Mouse (Mus musculus) midbrain, embryonic 15.5 days (tissue): ENCODE measurements around the gene Pde10a. TPM values are rescaled to one million over a fixed set of nuclear protein-coding genes. Genes with fewer than 3 reads are reported as not detected.

ENCODE experiments used
- ATAC-seq: fragments of 200-750 bp; cut with Nextera tagmentation; replicated peaks from 2 replicates; pipeline ENCODE4 v1.8.0; 2017; ENCODE audit warnings: moderate TSS enrichment
- H3K27ac ChIP-seq: fragments of 300-500 bp; sonication (generic); 2 replicates; pipeline ENCODE4 v1.5.1; 2015; ENCODE audit warnings: mild to moderate bottlenecking, inconsistent platforms
- H3K27me3 ChIP-seq: fragments of 300-500 bp; sonication (generic); replicated peaks from 2 replicates; pipeline ENCODE4 v1.6.1; 2015; ENCODE audit warnings: inconsistent platforms
- H3K36me3 ChIP-seq: fragments of 300-500 bp; sonication (generic); replicated peaks from 2 replicates; pipeline ENCODE4 v1.6.1; 2015; ENCODE audit warnings: inconsistent platforms
- H3K4me1 ChIP-seq: fragments of 300-500 bp; sonication (generic); 2 replicates; pipeline ENCODE4 v1.6.1; 2015; ENCODE audit warnings: inconsistent platforms
- H3K4me2 ChIP-seq: fragments of 300-500 bp; sonication (generic); 2 replicates; pipeline ENCODE4 v1.6.1; 2015; ENCODE audit warnings: inconsistent platforms, mild to moderate bottlenecking, moderate library complexity
- H3K4me3 ChIP-seq: fragments of 300-500 bp; sonication (generic); 2 replicates; pipeline ENCODE4 v1.5.1; 2015; ENCODE audit warnings: mild to moderate bottlenecking, inconsistent platforms
- H3K9ac ChIP-seq: fragments of 300-500 bp; sonication (generic); 2 replicates; pipeline ENCODE4 v1.6.1; 2015; ENCODE audit warnings: mild to moderate bottlenecking, inconsistent platforms
- H3K9me3 ChIP-seq: fragments of 300-500 bp; sonication (generic); 2 replicates; pipeline ENCODE4 v1.6.1; 2016; ENCODE audit warnings: inconsistent platforms
- WGBS: fragments of 180-500 bp; shearing (Covaris S2); methylation state at CpG from one replicate; pipeline ENCODE4 v1.1.7; 2015; ENCODE audit warnings: mixed read lengths; 5-methylcytosine and 5-hydroxymethylcytosine counted together
- polyA plus RNA-seq: library from polyadenylated mRNA; unstranded; fragments of >200 nt; fragmentation: Nextera tagmentation; extraction: Ambion mirVana; gene quantifications from 2 replicates; pipeline ENCODE4 v1.2.1, GENCODE M21; 2015

Pde10a gene
- polyA plus RNA-seq, 1 experiment from 2014 or later, result 17.3 TPM

GRCm38 (mm10) chr17:8987369-8987768, 462.2 kb downstream of the Pde10a start:
- Histone ChIP-seq H3K9ac (no peak overlapping the region), H3K27me3 (no peaks in the 10 kb centered on the region), H3K27ac (no peak overlapping the region), H3K9me3 (no peaks in the 10 kb centered on the region), H3K36me3 (no peaks in the 10 kb centered on the region), H3K4me2 (no peak overlapping the region), H3K4me1 (peaks cover 14% of the 10 kb centered on the region), H3K4me3 (no peak overlapping the region)
- 84% methylated on average over 5 of the region's 5 CpGs for WGBS
- no peak for ATAC-seq

DNA sequence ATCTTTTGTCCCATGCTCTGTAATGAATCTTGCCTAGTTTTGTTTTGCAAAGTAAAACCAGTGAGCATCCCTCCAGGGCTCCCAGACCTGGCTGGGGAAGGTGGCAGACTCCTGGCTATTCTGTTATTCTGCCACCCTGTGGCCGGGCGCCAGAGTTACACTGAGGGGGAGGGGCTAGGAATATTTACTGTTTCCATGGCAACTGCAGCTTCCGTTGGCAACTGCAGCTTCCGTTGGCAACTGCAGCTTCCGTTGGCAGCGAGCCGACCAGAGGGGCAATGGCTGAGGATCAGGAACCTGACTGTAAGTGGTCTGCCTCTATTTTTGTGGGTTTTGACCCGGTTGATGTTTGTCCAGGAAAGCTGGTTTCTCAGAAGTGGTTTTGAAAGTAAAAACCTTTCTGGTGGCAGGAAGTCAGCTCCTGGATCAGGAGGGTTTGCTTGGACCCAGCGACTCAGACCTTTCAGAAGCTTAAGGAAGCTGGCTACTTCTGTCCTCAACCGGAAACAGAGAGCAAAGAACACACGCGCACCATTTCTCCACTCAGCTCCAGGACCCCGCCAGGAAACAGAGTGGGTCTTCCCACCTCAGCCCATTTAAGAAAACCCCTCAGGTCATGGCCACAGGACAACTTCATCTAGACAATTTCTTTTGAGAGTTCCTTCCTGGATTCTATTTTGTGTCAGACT, 463.1 kb downstream of the Pde10a start, which contains the start of gene 1700010I14Rik:
Gene 1700010I14Rik, plus strand, starts transcription at position 215 of the 689 bp plus-strand sequence.
- ATAC-seq, result peak; percentile 65
- Histone ChIP-seq H3K4me1 (peaks cover 14% of the 10 kb centered on the region), H3K4me2 (peak within 1 kb of the TSS; percentile 60), H3K9ac (peak within 1 kb of the TSS; percentile 36), H3K4me3 (peak within 1 kb of the TSS; percentile 35), H3K27me3 (no peaks in the 10 kb centered on the region), H3K36me3 (no peaks in the 10 kb centered on the region), H3K9me3 (no peaks in the 10 kb centered on the region), H3K27ac (no peak within 1 kb of the TSS)
- WGBS, result 5% methylated on average over 13 of the region's 13 CpGs

DNA sequence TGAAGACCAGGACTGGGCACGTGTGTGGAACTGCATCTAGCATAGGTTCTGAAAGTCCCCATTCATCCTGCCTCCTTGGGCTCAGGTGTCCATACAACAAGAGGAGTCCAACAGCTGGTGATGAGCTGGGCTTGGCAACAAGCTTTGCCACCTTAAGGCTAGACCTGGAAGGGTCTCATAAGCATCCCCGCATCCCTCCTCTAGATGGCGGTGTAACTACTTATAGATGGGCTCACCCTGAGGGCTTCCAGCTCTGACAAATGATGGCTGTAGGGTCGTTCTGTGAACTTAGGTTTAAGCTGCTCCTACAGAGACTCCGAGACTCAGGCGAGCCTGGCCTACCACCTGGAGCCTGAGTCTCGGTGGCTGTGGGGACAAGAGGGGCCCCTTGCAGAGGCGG, 466.0 kb downstream of the Pde10a start:
- WGBS, result 37% methylated on average over 8 of the region's 8 CpGs
- ATAC-seq, result no peak

DNA sequence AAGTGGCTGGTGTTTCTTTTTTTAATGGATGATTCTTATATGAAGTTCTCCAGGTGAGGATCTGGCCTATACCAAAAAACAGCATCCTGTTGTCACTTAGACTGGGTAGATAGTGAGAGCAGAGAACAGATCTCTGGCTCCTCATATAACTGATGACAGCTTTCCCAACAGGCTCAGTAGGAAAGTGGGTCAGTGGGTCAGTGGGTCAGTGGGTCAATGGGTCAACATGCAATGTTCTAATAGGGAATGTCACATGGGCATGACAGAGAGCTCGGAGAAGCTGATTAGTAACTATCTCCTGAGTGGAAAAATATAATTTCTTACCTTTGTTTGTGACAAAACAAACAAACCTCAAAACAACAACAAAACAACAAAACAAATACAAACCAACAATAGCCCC, 470.2 kb downstream of the Pde10a start:
- peaks cover 1% of the 10 kb centered on the region; the same call in 1 of the 2 replicates for H3K9me3 ChIP-seq
- no peak overlapping the region for H3K4me2 ChIP-seq
- H3K9ac ChIP-seq, result no peak overlapping the region
- no peak overlapping the region for H3K27ac ChIP-seq
- H3K4me1 ChIP-seq, result no peaks in the 10 kb centered on the region
- H3K4me3 ChIP-seq, result no peak overlapping the region
- WGBS, result 96% methylated on average over 1 of the region's 1 CpGs
- H3K36me3 ChIP-seq, result no peaks in the 10 kb centered on the region; the same call in 1 of the 2 replicates
- no peaks in the 10 kb centered on the region for H3K27me3 ChIP-seq
- no peak for ATAC-seq

More for the DNA sequence above, 466.0 kb downstream of the Pde10a start:
- no peaks in the 10 kb centered on the region for H3K27me3 ChIP-seq
- H3K27ac ChIP-seq, result no peak overlapping the region
- no peaks in the 10 kb centered on the region for H3K36me3 ChIP-seq
- no peak overlapping the region for H3K4me2 ChIP-seq
- H3K4me1 ChIP-seq, result peaks cover 14% of the 10 kb centered on the region
- H3K4me3 ChIP-seq, result no peak overlapping the region
- H3K9ac ChIP-seq, result no peak overlapping the region
- no peaks in the 10 kb centered on the region for H3K9me3 ChIP-seq

DNA sequence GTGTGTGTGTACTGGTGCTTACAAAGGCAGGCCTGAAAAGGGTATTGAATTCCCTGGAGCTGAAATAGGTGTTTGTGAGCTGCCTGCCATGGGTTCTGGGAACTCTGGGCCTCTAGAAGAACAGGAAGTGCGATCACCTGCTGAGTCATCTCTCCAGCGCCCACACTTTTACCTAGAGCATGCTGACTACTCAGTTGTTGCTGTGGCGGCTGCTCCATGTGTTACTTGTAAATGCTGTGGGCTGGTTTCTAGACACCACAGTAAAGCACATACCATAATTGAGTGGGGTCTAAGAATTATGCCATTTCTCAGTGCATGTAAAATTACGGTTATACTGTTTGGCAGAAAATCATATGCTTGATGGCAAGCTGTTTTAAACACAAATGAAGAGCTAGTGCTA, 477.3 kb downstream of the Pde10a start:
- Histone ChIP-seq H3K9ac (no peak overlapping the region), H3K9me3 (peaks cover 3% of the 10 kb centered on the region; the same call in 1 of the 2 replicates), H3K4me1 (no peaks in the 10 kb centered on the region), H3K36me3 (no peaks in the 10 kb centered on the region), H3K27me3 (no peaks in the 10 kb centered on the region), H3K27ac (no peak overlapping the region), H3K4me2 (no peak overlapping the region), H3K4me3 (no peak overlapping the region)
- no peak for ATAC-seq
- 84% methylated on average over 4 of the region's 4 CpGs for WGBS

DNA sequence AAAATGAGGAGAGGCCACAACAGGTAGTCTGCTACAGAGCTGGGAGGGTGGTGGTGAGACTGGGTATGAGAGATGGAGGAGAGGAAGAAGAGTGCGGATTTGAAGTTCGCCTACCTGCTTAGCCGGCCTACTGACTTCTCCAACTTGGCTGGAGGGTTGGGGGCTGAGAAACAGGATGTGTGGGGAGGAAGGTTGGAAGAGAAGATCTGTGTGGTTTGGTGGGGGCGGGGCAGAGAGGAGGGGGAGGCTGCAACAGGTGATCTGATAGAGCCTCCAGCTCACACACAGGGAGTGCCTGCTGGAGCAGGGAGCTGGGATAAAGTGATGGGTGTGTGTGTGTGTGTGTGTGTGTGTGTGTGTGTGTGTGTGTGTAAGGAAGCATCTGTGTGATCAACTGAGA, 479.3 kb downstream of the Pde10a start:
- H3K9me3 ChIP-seq, result peaks cover 3% of the 10 kb centered on the region; the same call in 1 of the 2 replicates
- no peak overlapping the region for H3K4me3 ChIP-seq
- no peaks in the 10 kb centered on the region for H3K4me1 ChIP-seq
- no peaks in the 10 kb centered on the region for H3K36me3 ChIP-seq
- no peak for ATAC-seq
- WGBS, result 89% methylated on average over 4 of the region's 4 CpGs
- no peak overlapping the region for H3K27ac ChIP-seq
- no peak overlapping the region for H3K9ac ChIP-seq
- H3K4me2 ChIP-seq, result no peak overlapping the region
- no peaks in the 10 kb centered on the region for H3K27me3 ChIP-seq

DNA sequence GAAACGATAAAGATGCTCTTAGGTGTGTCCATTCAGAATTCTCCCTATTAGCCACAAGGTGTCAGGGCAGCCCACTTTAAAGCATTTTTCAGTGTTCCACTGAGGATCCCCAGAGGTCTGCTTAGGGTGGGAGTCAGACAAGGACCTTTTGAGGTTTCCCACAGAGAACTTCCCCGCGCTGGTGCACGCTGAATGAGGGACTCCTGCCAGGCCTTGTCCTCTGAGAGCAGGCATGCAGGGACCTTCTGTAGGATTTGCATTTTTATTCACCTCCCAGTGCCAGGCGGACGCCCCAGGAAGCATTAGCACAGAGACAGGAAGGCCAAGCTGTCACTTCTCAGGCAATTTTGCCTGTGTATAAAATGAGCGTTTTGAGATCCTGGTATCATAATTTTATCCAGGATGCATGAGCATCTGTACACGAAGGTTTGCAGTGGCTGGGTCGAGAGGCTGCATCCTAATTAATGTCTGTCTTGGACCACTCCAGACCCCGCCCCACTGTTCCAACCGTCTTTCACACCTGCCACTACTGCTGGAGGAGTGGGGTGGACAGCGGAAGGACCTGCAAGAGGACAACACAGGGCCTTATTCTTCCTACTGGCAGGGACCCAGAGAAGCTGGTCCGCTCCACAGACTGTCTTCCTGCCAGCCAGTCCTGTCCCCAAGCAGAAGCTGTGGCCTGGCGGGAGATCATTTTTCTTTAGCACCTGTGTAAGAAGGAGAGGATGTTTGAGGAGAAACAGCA, 498.2 kb downstream of the Pde10a start:
- H3K9ac ChIP-seq, result no peak overlapping the region; the same call in 1 of the 2 replicates
- no peaks in the 10 kb centered on the region for H3K9me3 ChIP-seq
- no peak overlapping the region for H3K4me3 ChIP-seq
- H3K36me3 ChIP-seq, result no peaks in the 10 kb centered on the region
- H3K27ac ChIP-seq, result peak overlapping the region; percentile 67
- 18% methylated on average over 14 of the region's 14 CpGs for WGBS
- peak; percentile 77 for ATAC-seq
- H3K4me1 ChIP-seq, result peaks cover 14% of the 10 kb centered on the region
- peak overlapping the region; percentile 40 for H3K4me2 ChIP-seq
- H3K27me3 ChIP-seq, result no peaks in the 10 kb centered on the region

- no peak for ATAC-seq
- no peak overlapping the region for H3K4me2 ChIP-seq
- H3K9ac ChIP-seq, result no peak overlapping the region
- H3K9me3 ChIP-seq, result no peaks in the 10 kb centered on the region
- H3K27ac ChIP-seq, result no peak overlapping the region
- 0 out of 2 replicates have a peak, but pooled peaks cover 3% of the 10 kb centered on the region for H3K27me3 ChIP-seq
- peaks cover 16% of the 10 kb centered on the region for H3K4me1 ChIP-seq
- no peaks in the 10 kb centered on the region for H3K36me3 ChIP-seq
- H3K4me3 ChIP-seq, result no peak overlapping the region
- 61% methylated on average over 5 of the region's 5 CpGs for WGBS
Measured at GRCm38 (mm10) chr17:9030181-9030580, 505.0 kb downstream of the Pde10a start.

DNA sequence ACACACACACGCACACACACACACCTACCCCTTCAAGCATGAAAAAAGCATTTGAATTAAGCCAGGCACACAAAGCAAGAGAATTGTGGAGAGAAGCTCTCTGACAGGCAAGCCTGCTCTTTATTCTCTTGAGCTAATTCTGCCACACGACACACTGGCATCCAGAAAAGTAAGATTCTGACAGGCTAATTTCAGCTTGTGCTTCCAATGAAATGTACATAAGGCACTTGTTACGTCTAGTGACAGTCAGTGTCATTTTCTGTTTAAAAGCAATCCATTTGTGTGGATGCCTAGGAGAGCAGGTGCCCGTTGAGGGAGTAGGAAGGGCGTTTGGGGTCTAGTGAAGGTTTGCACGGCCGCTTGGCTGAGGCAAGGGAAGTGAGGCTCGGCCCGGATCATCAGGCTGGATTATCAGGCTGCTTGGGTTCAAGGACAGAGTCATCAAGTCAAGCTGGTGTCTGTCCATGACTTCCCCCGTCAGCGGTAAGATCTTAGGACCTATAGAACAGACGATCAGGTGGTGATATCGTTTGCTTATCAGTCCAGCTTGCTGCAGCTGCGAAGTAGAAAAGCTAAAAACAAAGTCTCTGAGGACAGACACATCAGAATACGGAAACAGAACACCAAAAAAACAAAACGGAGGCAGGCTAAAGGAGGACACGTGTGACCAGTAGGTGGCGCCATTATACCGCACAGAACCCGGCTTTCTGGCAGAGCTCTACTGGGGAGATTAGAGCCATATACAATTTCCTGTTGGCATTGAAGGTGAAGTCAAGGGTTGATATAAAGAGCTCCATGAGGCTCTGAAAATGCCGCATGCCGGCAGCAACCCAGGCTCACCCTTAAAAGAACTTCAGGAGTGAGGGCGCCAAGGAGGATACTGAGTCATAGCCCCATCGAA, 506.3 kb downstream of the Pde10a start:
- Histone ChIP-seq H3K4me1 (peaks cover 16% of the 10 kb centered on the region), H3K4me3 (no peak overlapping the region), H3K4me2 (peak overlapping the region; percentile 35), H3K9me3 (no peaks in the 10 kb centered on the region), H3K27me3 (0 out of 2 replicates have a peak, but pooled peaks cover 3% of the 10 kb centered on the region), H3K9ac (0 out of 2 replicates have a peak overlapping the region, but pooled peaks have one; percentile 14), H3K36me3 (no peaks in the 10 kb centered on the region), H3K27ac (peak overlapping the region; percentile 63)
- ATAC-seq, result peak; percentile 90
- WGBS, result 11% methylated on average over 24 of the region's 24 CpGs

DNA sequence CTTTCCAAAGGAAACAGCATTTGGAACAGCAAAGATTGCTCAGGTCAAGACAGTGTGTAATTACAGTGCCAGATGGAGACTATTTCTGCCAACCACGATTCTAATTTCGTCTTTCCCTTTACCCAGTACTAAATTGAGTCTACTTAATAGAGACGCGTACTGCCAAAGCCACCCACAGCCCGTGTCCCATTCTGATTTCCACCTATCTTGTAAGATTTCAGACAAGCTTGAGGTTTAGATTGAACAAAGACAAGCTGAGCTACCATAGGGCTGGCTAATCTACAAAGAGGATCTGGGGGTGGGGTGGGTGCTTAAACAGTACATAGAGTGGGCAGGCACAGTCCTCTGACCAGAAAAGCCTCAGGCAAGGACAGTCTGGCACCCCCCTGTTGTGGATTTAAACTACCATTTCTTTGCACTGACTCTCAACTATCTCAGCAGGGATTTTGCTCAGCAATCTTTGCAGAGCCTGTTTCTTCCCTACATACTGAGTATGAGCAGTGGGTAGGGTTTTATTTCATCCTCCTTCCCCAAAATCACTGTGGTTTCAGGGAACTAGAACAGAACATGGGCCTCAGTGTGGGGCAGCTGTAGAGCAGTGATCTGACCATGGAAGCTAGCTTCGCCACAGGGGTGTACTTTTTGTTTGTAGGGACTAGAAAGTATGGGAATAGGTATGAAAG, 507.3 kb downstream of the Pde10a start:
- Histone ChIP-seq H3K9me3 (no peaks in the 10 kb centered on the region), H3K4me3 (no peak overlapping the region), H3K36me3 (no peaks in the 10 kb centered on the region), H3K4me1 (peaks cover 16% of the 10 kb centered on the region), H3K27me3 (0 out of 2 replicates have a peak, but pooled peaks cover 3% of the 10 kb centered on the region), H3K4me2 (peak overlapping the region; percentile 35; the same call in 1 of the 2 replicates), H3K27ac (peak overlapping the region; percentile 51), H3K9ac (no peak overlapping the region)
- 56% methylated on average over 6 of the region's 6 CpGs for WGBS
- ATAC-seq, result peak; percentile 54; the same call in 1 of the 2 replicates

GRCm38 (mm10) chr17:9033511-9033910, 508.3 kb downstream of the Pde10a start:
- WGBS, result 81% methylated on average over 5 of the region's 5 CpGs

More at GRCm38 (mm10) chr17:9033511-9033910, 508.3 kb downstream of the Pde10a start:
- no peaks in the 10 kb centered on the region for H3K9me3 ChIP-seq
- H3K9ac ChIP-seq, result no peak overlapping the region
- no peak overlapping the region for H3K27ac ChIP-seq
- no peaks in the 10 kb centered on the region for H3K36me3 ChIP-seq
- no peak for ATAC-seq
- no peak overlapping the region for H3K4me2 ChIP-seq
- 0 out of 2 replicates have a peak, but pooled peaks cover 3% of the 10 kb centered on the region for H3K27me3 ChIP-seq
- H3K4me3 ChIP-seq, result no peak overlapping the region
- H3K4me1 ChIP-seq, result peaks cover 16% of the 10 kb centered on the region
